ENCODE assay signal across 9 mouse cellular contexts in genomic region chr11:96294245-96295091, GRCm38 (mm10). TPM values are rescaled to one million over a fixed set of nuclear protein-coding genes. Genes with fewer than 3 reads are reported as not detected.
A peak's percentile ranks its signal among the peaks of the same experiment; 100 is the strongest.
DNase-seq lines count a peak whose midpoint lies in the region; ATAC-seq and TF ChIP-seq lines count a peak whose summit lies in the region.
"Had no signal": no experiment of that assay in that cellular context is flagged by ENCODE, and none has a peak within 500 bp of the region (broad histone marks: within the 10 kb centered on the region; RNA-seq: fewer than 3 reads in every experiment).

No protein-coding gene starts in this region.

- H3K9ac ChIP-seq in heart, embryonic 15.5 days: no peak overlapping the region
- H3K9ac ChIP-seq in kidney, embryonic 16.5 days (replicated peaks; ENCODE audit: low read length): peak overlapping the region; percentile 98

- TF ChIP-seq CTCF in cerebellum, adult 2 months (IDR thresholded peaks at IDR 0.05; ENCODE audit: borderline replicate concordance, insufficient read depth, low read depth, low read length): peak; percentile 64
- peak; percentile 70 for TF ChIP-seq CTCF in C2C12 (IDR thresholded peaks at IDR 0.05; ENCODE audit: control insufficient read depth, insufficient read depth, insufficient read length)
- peak; percentile 69; the same call in 1 of the 2 replicates for TF ChIP-seq CTCF in spleen, adult 2 months (IDR thresholded peaks at IDR 0.05; ENCODE audit: extremely low read depth, insufficient read depth, insufficient read length, insufficient replicate concordance)

- H3K79me2 ChIP-seq in C2C12 (ENCODE audit: control insufficient read depth, insufficient read depth): no peaks in the 10 kb centered on the region

- TF ChIP-seq POLR2A in cerebellum, adult 2 months (IDR thresholded peaks at IDR 0.05; ENCODE audit: borderline replicate concordance, insufficient read depth, low read length): no peak
- no peak for TF ChIP-seq POLR2A in spleen, adult 2 months (IDR thresholded peaks at IDR 0.05; ENCODE audit: low read depth, low read length)

- H3K36me3 ChIP-seq in C2C12 (ENCODE audit: control insufficient read depth, insufficient read depth): no peaks in the 10 kb centered on the region
- H3K36me3 ChIP-seq in heart, embryonic 15.5 days: no peaks in the 10 kb centered on the region
- H3K36me3 ChIP-seq in kidney, embryonic 16.5 days (ENCODE audit: insufficient read depth, low read length): no peaks in the 10 kb centered on the region
- no peaks in the 10 kb centered on the region for H3K36me3 ChIP-seq in spleen, adult 2 months (ENCODE audit: control insufficient read depth, insufficient read depth, low read length)

- no peaks in the 10 kb centered on the region for H3K4me1 ChIP-seq in cerebellum, adult 2 months (ENCODE audit: control insufficient read depth, insufficient read depth, low read length)
- H3K4me1 ChIP-seq in heart, embryonic 15.5 days (replicated peaks): peaks cover 12% of the 10 kb centered on the region
- peaks cover 53% of the 10 kb centered on the region for H3K4me1 ChIP-seq in kidney, embryonic 16.5 days (ENCODE audit: insufficient read depth, low read length)
- peaks cover 6% of the 10 kb centered on the region for H3K4me1 ChIP-seq in spleen, adult 2 months (ENCODE audit: control insufficient read depth, insufficient read depth, insufficient read length)

- 2% methylated on average over 32 of the region's 32 CpGs for WGBS in cerebellum, adult 2 months
- WGBS in heart, embryonic 15.5 days: under 1% methylated on average over 32 of the region's 32 CpGs
- WGBS in kidney, embryonic 16.5 days: under 1% methylated on average over 32 of the region's 32 CpGs
- WGBS in spleen, adult 2 months: 1% methylated on average over 32 of the region's 32 CpGs

- H3K79me3 ChIP-seq in C2C12 (ENCODE audit: low read depth): no peaks in the 10 kb centered on the region

- no peak for ATAC-seq in heart, embryonic 15.5 days (replicated peaks; ENCODE audit: insufficient number of reproducible peaks, insufficient read depth, low FRiP score, low read depth)
- ATAC-seq in kidney, embryonic 16.5 days (ENCODE audit: low FRiP score, low TSS enrichment): 0 out of 2 replicates have a peak, but pooled peaks have one; percentile 31
- ATAC-seq: Patski had no signal

- H3K27ac ChIP-seq in cerebellum, adult 2 months (ENCODE audit: insufficient read depth, low read length): no peak overlapping the region
- H3K27ac ChIP-seq in heart, embryonic 15.5 days: no peak overlapping the region
- peak overlapping the region; percentile 99 for H3K27ac ChIP-seq in kidney, embryonic 16.5 days (ENCODE audit: low read length)
- no peak overlapping the region for H3K27ac ChIP-seq in spleen, adult 2 months (ENCODE audit: insufficient read depth, low read length)

- H3K9me3 ChIP-seq in heart, embryonic 15.5 days (replicated peaks): no peaks in the 10 kb centered on the region
- H3K9me3 ChIP-seq in kidney, embryonic 16.5 days (ENCODE audit: low read length): no peaks in the 10 kb centered on the region

- H3K4me3 ChIP-seq in cerebellum, adult 2 months (replicated peaks; ENCODE audit: insufficient read depth, low read depth, low read length): no peak overlapping the region
- H3K4me3 ChIP-seq in C2C12 (ENCODE audit: insufficient read depth, poor library complexity, severe bottlenecking): no peak overlapping the region
- peak overlapping the region; percentile 12; the same call in 1 of the 2 replicates for H3K4me3 ChIP-seq in heart, embryonic 15.5 days
- peak overlapping the region; percentile 71 for H3K4me3 ChIP-seq in kidney, embryonic 16.5 days (ENCODE audit: low read length)
- no peak overlapping the region for H3K4me3 ChIP-seq in spleen, adult 2 months (ENCODE audit: extremely low read depth, insufficient read depth, insufficient read length)

- peak; percentile 17 to 50 for DNase-seq in cerebellum, adult 2 months
- no peak for DNase-seq in cerebellum, adult 9-11 months
- DNase-seq in brain, adult 2 months (ENCODE audit: low read depth, low spot score): peak; percentile 57
- DNase-seq in lung, postnatal 14 days: peak; percentile 86
- DNase-seq in spleen, adult 2 months (ENCODE audit: low read depth in 1 of 2, low spot score in 2 of 2): peak; percentile 49 to 65

- no peak overlapping the region for H3ac ChIP-seq in C2C12 (ENCODE audit: control insufficient read depth, insufficient read length, low read depth)

- H3K27me3 ChIP-seq in cerebellum, adult 2 months (ENCODE audit: control insufficient read depth, insufficient read depth, low read length): peaks cover 22% of the 10 kb centered on the region; the same call in 1 of the 2 replicates
- peaks cover 87% of the 10 kb centered on the region for H3K27me3 ChIP-seq in C2C12 (ENCODE audit: control insufficient read depth, insufficient read depth, insufficient read length)
- H3K27me3 ChIP-seq in heart, embryonic 15.5 days: peaks cover 100% of the 10 kb centered on the region
- H3K27me3 ChIP-seq in kidney, embryonic 16.5 days (ENCODE audit: insufficient read depth, low read length): no peaks in the 10 kb centered on the region
- peaks cover 40% of the 10 kb centered on the region for H3K27me3 ChIP-seq in spleen, adult 2 months (ENCODE audit: control insufficient read depth, insufficient read depth, low read length)
- H3K27me3 ChIP-seq: Patski had no signal

- peak overlapping the region; percentile 18; the same call in 1 of the 2 replicates for H3K4me2 ChIP-seq in heart, embryonic 15.5 days
- peak overlapping the region; percentile 90 for H3K4me2 ChIP-seq in kidney, embryonic 16.5 days (replicated peaks; ENCODE audit: low read depth, low read length)

TF ChIP-seq in C2C12, 6 proteins besides CTCF, POLR2A, EP300 and RAD21:
- no peak for TF ChIP-seq MAX (IDR thresholded peaks at IDR 0.05)
- no peak for TF ChIP-seq MYOG (IDR thresholded peaks at IDR 0.05; ENCODE audit: control insufficient read depth, extremely low read depth, insufficient read length)
- TF ChIP-seq USF1 (IDR thresholded peaks at IDR 0.05; ENCODE audit: low read depth): no peak
- TF ChIP-seq FOSL1 (IDR thresholded peaks at IDR 0.05; ENCODE audit: insufficient read depth, low read length, poor library complexity, severe bottlenecking): no peak
- no peak for TF ChIP-seq MYOD1 (IDR thresholded peaks at IDR 0.05; ENCODE audit: control insufficient read depth, insufficient read length, low read depth)
- TF ChIP-seq CEBPB (IDR thresholded peaks at IDR 0.05; ENCODE audit: low read depth): no peak

RNA-seq across cellular contexts. Expression of gene Hoxb6, which starts 2.2 kb away (rescaled TPM):
- polyA plus RNA-seq in cerebellum, adult 2 months (2012; rRNA removed): 1.5 and 3.2 TPM in 2 replicates
- 0.05 TPM for polyA plus RNA-seq in C2C12 (2012; fragmentation: generic; extraction: Trizol)
- polyA plus RNA-seq in heart, embryonic 15.5 days (2015; fragmentation: Nextera tagmentation; extraction: Ambion mirVana): 0.49 and 1.2 TPM in 2 replicates
- 50.3 and 55.7 TPM in 2 replicates for polyA plus RNA-seq in kidney, embryonic 16.5 days (2015; fragmentation: Nextera tagmentation; extraction: Ambion mirVana)
- polyA plus RNA-seq in spleen, adult 2 months (2012; rRNA removed): 1.2 and 1.3 TPM in 2 replicates

RNA-seq across cellular contexts. Expression of gene Hoxb7, which starts 8.0 kb away (rescaled TPM):
- 0.11 TPM in 1 of 2 replicates, not detected in the other for polyA plus RNA-seq in cerebellum, adult 2 months (2012; rRNA removed)
- 0.04 TPM for polyA plus RNA-seq in C2C12 (2012; fragmentation: generic; extraction: Trizol)
- 0.25 and 0.32 TPM in 2 replicates for polyA plus RNA-seq in heart, embryonic 15.5 days (2015; fragmentation: Nextera tagmentation; extraction: Ambion mirVana)
- 60.9 and 68.3 TPM in 2 replicates for polyA plus RNA-seq in kidney, embryonic 16.5 days (2015; fragmentation: Nextera tagmentation; extraction: Ambion mirVana)
- polyA plus RNA-seq in spleen, adult 2 months (2012; rRNA removed): 0.60 and 0.62 TPM in 2 replicates

RNA-seq across cellular contexts. Expression of gene Hoxb5, which starts 8.7 kb away (rescaled TPM):
- polyA plus RNA-seq in cerebellum, adult 2 months (2012; rRNA removed): 6.8 and 9.3 TPM in 2 replicates
- polyA plus RNA-seq in C2C12 (2012; fragmentation: generic; extraction: Trizol): not detected
- 1.4 and 3.3 TPM in 2 replicates for polyA plus RNA-seq in heart, embryonic 15.5 days (2015; fragmentation: Nextera tagmentation; extraction: Ambion mirVana)
- polyA plus RNA-seq in kidney, embryonic 16.5 days (2015; fragmentation: Nextera tagmentation; extraction: Ambion mirVana): 19.2 and 24.3 TPM in 2 replicates
- 0.37 and 0.40 TPM in 2 replicates for polyA plus RNA-seq in spleen, adult 2 months (2012; rRNA removed)

RNA-seq across cellular contexts. Expression of gene Hoxb8, which starts 12.8 kb away (rescaled TPM):
- polyA plus RNA-seq in cerebellum, adult 2 months (2012; rRNA removed): 0.11 and 1.0 TPM in 2 replicates
- 0.02 TPM for polyA plus RNA-seq in C2C12 (2012; fragmentation: generic; extraction: Trizol)
- polyA plus RNA-seq in heart, embryonic 15.5 days (2015; fragmentation: Nextera tagmentation; extraction: Ambion mirVana): 0.08 TPM in 1 of 2 replicates, not detected in the other
- polyA plus RNA-seq in kidney, embryonic 16.5 days (2015; fragmentation: Nextera tagmentation; extraction: Ambion mirVana): 9.5 and 12.9 TPM in 2 replicates
- 0.37 and 0.43 TPM in 2 replicates for polyA plus RNA-seq in spleen, adult 2 months (2012; rRNA removed)

RNA-seq across cellular contexts. Expression of gene Hoxb9, which starts 23.2 kb away (rescaled TPM):
- not detected in 2 replicates for polyA plus RNA-seq in cerebellum, adult 2 months (2012; rRNA removed)
- not detected for polyA plus RNA-seq in C2C12 (2012; fragmentation: generic; extraction: Trizol)
- polyA plus RNA-seq in heart, embryonic 15.5 days (2015; fragmentation: Nextera tagmentation; extraction: Ambion mirVana): 0.06 TPM in 1 of 2 replicates, not detected in the other
- polyA plus RNA-seq in kidney, embryonic 16.5 days (2015; fragmentation: Nextera tagmentation; extraction: Ambion mirVana): 21.5 and 24.5 TPM in 2 replicates
- polyA plus RNA-seq in spleen, adult 2 months (2012; rRNA removed): 0.26 and 0.27 TPM in 2 replicates

Comparison
In these comparisons a context has a peak if more than half of its experiments do, and no peak if none do; other contexts are left out.
1. H3K4me3 ChIP-seq: peak in heart, embryonic 15.5 days (single experiment) and kidney, embryonic 16.5 days (single experiment); none in cerebellum, adult 2 months (single experiment), C2C12 (single experiment) and spleen, adult 2 months (single experiment).
2. RNA of gene Hoxb6, which starts 2.2 kb away (polyA plus RNA-seq): 50.3 to 55.7 TPM in kidney, embryonic 16.5 days; 1.5 to 3.2 TPM in cerebellum, adult 2 months, 1.2 to 1.3 TPM in spleen, adult 2 months, 0.49 to 1.2 TPM in heart, embryonic 15.5 days and 0.05 TPM in C2C12 (single experiment); every median in the first group is over 10 times any median in the second.
3. RNA of gene Hoxb7, which starts 8.0 kb away (polyA plus RNA-seq): 60.9 to 68.3 TPM in kidney, embryonic 16.5 days; 0.60 to 0.62 TPM in spleen, adult 2 months, 0.25 to 0.32 TPM in heart, embryonic 15.5 days, 0.04 TPM in C2C12 (single experiment) and 0.11 TPM in cerebellum, adult 2 months; every median in the first group is over 10 times any median in the second.
4. Peak in every context shown above with its lines, with median percentiles within 50 percentile points of each other: CTCF ChIP-seq.